Mouse (Mus musculus) retina, postnatal 7 days (tissue): ENCODE measurements around the gene Gm18596.
"Not testable (repeated sequence)": the region's sequence is repeated elsewhere in the genome, so short reads cannot be mapped to it uniquely, and the experiment has no call there.

Experiments
- DNase-seq: peaks from one replicate; pipeline ENCODE4 v3.0.0-alpha.2; 2012; ENCODE audit warnings: low read depth, low spot score

The Gm18596 gene

DNA sequence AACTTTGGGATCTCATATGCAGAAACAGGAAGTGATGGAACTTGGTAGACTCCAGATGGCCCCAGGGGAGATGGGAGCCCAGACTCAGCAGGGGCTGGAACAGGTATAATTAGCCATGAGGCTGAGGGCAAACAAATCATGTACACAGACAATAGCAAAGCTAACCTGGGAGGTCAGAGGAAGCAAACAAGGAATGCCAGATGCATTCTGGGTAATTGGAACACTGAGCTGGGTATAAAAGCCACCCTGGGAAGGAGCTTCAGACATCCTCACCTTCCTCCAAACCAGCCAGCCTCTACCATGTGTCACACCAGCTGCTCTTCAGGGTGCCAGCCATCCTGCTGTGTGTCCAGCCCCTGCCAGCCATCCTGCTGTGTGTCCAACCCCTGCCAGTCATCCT is 31.3 kb downstream of the Gm18596 start, which contains the start of gene Gm10024:
TSS of gene Gm10024 (plus strand) at position 301 of the 400 bp plus-strand sequence.
- not testable (repeated sequence) for DNase-seq

DNA sequence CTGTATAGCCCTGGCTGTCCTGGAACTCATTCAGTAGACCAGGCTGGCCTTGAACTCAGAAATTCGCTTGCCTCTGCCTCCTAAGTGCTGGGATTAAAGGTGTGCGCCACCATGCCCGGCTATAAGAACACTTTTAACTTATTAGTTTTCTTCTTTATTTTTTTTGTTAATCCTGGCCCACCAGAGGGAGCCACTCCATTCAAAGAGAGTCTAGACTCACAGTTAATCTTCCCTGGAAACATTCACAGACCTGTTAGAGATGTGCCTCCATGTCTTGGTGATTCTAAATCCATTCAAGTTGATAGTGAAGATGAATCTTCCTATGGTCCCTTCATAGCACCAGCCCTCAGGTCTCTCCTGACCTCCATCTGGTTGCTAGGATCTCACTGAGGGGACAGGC is 32.6 kb downstream of the Gm18596 start:
- no peak for DNase-seq

DNA sequence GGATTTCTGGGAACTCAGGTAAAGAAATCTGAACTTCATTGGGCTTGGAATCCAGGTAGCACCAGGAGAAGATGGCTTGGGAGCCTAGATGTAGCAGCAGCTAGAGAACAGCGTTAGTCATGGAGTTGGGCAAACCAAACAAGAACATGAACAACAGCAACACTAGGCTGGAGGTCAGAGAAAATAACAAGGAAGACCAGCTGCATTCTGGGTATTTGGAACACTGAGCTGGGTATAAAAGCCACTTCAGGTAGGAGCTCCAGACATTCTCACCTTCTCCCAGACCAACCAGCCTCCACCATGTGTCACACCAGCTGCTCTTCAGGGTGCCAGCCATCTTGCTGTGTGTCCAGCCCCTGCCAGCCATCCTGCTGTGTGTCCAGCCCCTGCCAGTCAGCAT is 36.1 kb downstream of the Gm18596 start, which contains the start of gene Gm10272:
TSS of gene Gm10272 (plus strand) at position 301 of the 400 bp plus-strand sequence.
- DNase-seq: no peak

DNA sequence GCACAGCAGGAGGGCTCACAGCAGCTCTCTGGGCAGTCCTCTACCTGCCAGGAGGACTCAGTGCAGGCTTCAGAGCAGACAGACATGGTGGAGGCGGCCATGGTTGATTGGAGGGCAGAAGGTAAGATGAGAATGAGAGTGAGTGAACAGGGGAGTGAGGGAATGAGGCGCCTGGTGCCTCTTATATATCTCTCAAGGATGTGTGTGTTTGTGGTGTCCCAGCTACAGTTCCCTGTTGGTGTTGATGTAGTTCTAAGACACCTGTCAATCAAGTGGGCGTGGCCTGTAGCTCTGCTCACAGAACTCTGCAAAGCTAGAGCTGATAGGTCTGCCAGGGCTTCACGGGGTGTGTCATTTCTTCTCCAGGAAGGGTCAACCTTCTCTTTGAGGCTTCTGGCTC is 45.3 kb downstream of the Gm18596 start, which contains the start of gene Gm9508:
TSS of gene Gm9508 (minus strand) at position 101 of the 400 bp plus-strand sequence.
- no peak for DNase-seq
